Mouse (Mus musculus): ENCODE measurements around the gene Slc5a10.

Gene Slc5a10

GRCm38 (mm10) chr11:61667782-61668181, 52.8 kb downstream of the Slc5a10 start:
- DNase-seq (ENCODE audit: low spot score): no peak

GRCm38 (mm10) chr11:61667248-61667647, 53.4 kb downstream of the Slc5a10 start:
- DNase-seq (ENCODE audit: low spot score): no peak

- no peak for DNase-seq (ENCODE audit: low spot score)
These were observed 54.4 kb downstream of the Slc5a10 start for GRCm38 (mm10) chr11:61665991-61666799.

GRCm38 (mm10) chr11:61665401-61665800, 55.2 kb downstream of the Slc5a10 start:
- no peak for DNase-seq (ENCODE audit: low spot score)

GRCm38 (mm10) chr11:61662189-61662588, 58.4 kb downstream of the Slc5a10 start:
- no peak for DNase-seq (ENCODE audit: low spot score)

GRCm38 (mm10) chr11:61660806-61661392, 59.7 kb downstream of the Slc5a10 start:
- no peak for DNase-seq (ENCODE audit: low spot score)

GRCm38 (mm10) chr11:61660001-61660400, 60.6 kb downstream of the Slc5a10 start:
- DNase-seq (ENCODE audit: low spot score): no peak

- no peak for DNase-seq (ENCODE audit: low spot score)
These were observed 61.4 kb downstream of the Slc5a10 start for GRCm38 (mm10) chr11:61659011-61659858.

GRCm38 (mm10) chr11:61658360-61658922, 62.2 kb downstream of the Slc5a10 start:
- DNase-seq (ENCODE audit: low spot score): no peak

GRCm38 (mm10) chr11:61657432-61657831, 63.2 kb downstream of the Slc5a10 start:
- no peak for DNase-seq (ENCODE audit: low spot score)

GRCm38 (mm10) chr11:61656148-61656850, 64.3 kb downstream of the Slc5a10 start:
- DNase-seq (ENCODE audit: low spot score): no peak

- DNase-seq (ENCODE audit: low spot score): no peak
These were observed 65.0 kb downstream of the Slc5a10 start for GRCm38 (mm10) chr11:61655649-61656048.

- no peak for DNase-seq (ENCODE audit: low spot score)
These were observed 65.8 kb downstream of the Slc5a10 start for GRCm38 (mm10) chr11:61654786-61655311.

- no peak for DNase-seq (ENCODE audit: low spot score)
These were observed 67.1 kb downstream of the Slc5a10 start for GRCm38 (mm10) chr11:61653568-61653967.

GRCm38 (mm10) chr11:61652686-61653447, 67.8 kb downstream of the Slc5a10 start, which contains the start of gene Grap:
Gene Grap (plus strand): TSS chr11:61653265.
- no peak for DNase-seq (ENCODE audit: low spot score)

- DNase-seq (ENCODE audit: low spot score): no peak
These were observed 68.4 kb downstream of the Slc5a10 start for GRCm38 (mm10) chr11:61652216-61652615.

GRCm38 (mm10) chr11:61650470-61651265, 70.0 kb downstream of the Slc5a10 start:
- no peak for DNase-seq (ENCODE audit: low spot score)

GRCm38 (mm10) chr11:61649626-61650025, 71.0 kb downstream of the Slc5a10 start:
- DNase-seq (ENCODE audit: low spot score): no peak

GRCm38 (mm10) chr11:61649163-61649580, 71.5 kb downstream of the Slc5a10 start:
- DNase-seq (ENCODE audit: low spot score): no peak

GRCm38 (mm10) chr11:61648749-61649115, 71.9 kb downstream of the Slc5a10 start:
- no peak for DNase-seq (ENCODE audit: low spot score)

Data from urinary bladder, postnatal 10 days (tissue).